Mouse (Mus musculus) ES-E14 (cell line): ENCODE measurements around the gene Acp2. TPM values are rescaled to one million over a fixed set of nuclear protein-coding genes. Genes with fewer than 3 reads are reported as not detected.

ENCODE experiments used
- DNase-seq: peaks from one replicate; pipeline ENCODE4 v3.0.0-alpha.2; 2013; ENCODE audit warnings: low read depth, low spot score
- H3K27ac ChIP-seq: 2 replicates; pipeline ENCODE4 v1.5.1; 2012; ENCODE audit warnings: low read depth, mild to moderate bottlenecking, low read length, moderate library complexity, mixed read lengths; ENCODE audit not compliant: poor library complexity, insufficient read depth, severe bottlenecking
- H3K36me3 ChIP-seq: 2 replicates; pipeline ENCODE4 v1.6.1; 2012; ENCODE audit warnings: mild to moderate bottlenecking, low read length, moderate library complexity, mixed read lengths; ENCODE audit not compliant: control insufficient read depth, poor library complexity, insufficient read depth, severe bottlenecking
- H3K4me1 ChIP-seq, 2 experiments: fragments of 150-350 bp in 1 of 2; sonication (generic) in 1 of 2; 2 replicates each; pipeline ENCODE4 v1.6.1; 2012; ENCODE audit warnings: low read length in 2 of 2, mild to moderate bottlenecking in 1 of 2, mixed read lengths in 1 of 2; ENCODE audit not compliant: control insufficient read depth in 2 of 2, insufficient read depth in 2 of 2, poor library complexity in 1 of 2
- H3K4me3 ChIP-seq, 2 experiments: fragments of 150-350 bp in 1 of 2; sonication (generic) in 1 of 2; 2 replicates each; pipeline ENCODE4 v1.5.1; 2012; ENCODE audit warnings: low read length in 2 of 2, low read depth in 1 of 2, mild to moderate bottlenecking in 1 of 2, mixed read lengths in 1 of 2; ENCODE audit not compliant: insufficient read depth in 1 of 2, poor library complexity in 1 of 2, severe bottlenecking in 1 of 2
- H3K9ac ChIP-seq: 2 replicates; pipeline ENCODE4 v1.6.1; 2012; ENCODE audit warnings: low read depth, mild to moderate bottlenecking, low read length, mixed read lengths; ENCODE audit not compliant: poor library complexity, insufficient read depth, severe bottlenecking
- H3K9me3 ChIP-seq: fragments of 150-350 bp; sonication (generic); 2 replicates; pipeline ENCODE4 v1.6.1; 2012; ENCODE audit warnings: low read depth, mild to moderate bottlenecking, low read length; ENCODE audit not compliant: control insufficient read depth, insufficient read depth
- CHD2 ChIP-seq: IDR thresholded peaks from 2 replicates; pipeline ENCODE4 v1.6.1; 2014; ENCODE audit warnings: mild to moderate bottlenecking, low read depth, low read length, inconsistent platforms
- MAFK ChIP-seq: IDR thresholded peaks from 2 replicates; pipeline ENCODE4 v1.6.1; 2014; ENCODE audit warnings: mild to moderate bottlenecking, low read depth, low read length, inconsistent platforms; ENCODE audit not compliant: insufficient read depth
- ZC3H11A ChIP-seq: IDR thresholded peaks from 2 replicates; pipeline ENCODE4 v1.6.1; 2012; ENCODE audit warnings: low read depth, mild to moderate bottlenecking, inconsistent platforms, low read length, borderline replicate concordance
- ZNF384 ChIP-seq: IDR thresholded peaks from 2 replicates; pipeline ENCODE4 v1.6.1; 2012; ENCODE audit warnings: low read depth, low read length, inconsistent platforms
- in situ Hi-C, 2 experiments: fragments of 600-800 bp; cut with MboI; formaldehyde crosslinking; loops; one replicate each; pipeline ENCODE4 v1.15.1; 2025; ENCODE audit warnings: low sequenced_read_pairs in 2 of 2, inconsistent platforms in 1 of 2; ENCODE audit not compliant: unreplicated experiment in 2 of 2
- total RNA-seq: library from RNA; depleted of rRNA; stranded (reverse); fragments of 300-350 nt; gene quantifications from 2 replicates; pipeline ENCODE4 v1.2.3, GENCODE M21; 2012; rRNA removed

The Acp2 gene
- total RNA-seq, 1 experiment, result 12.9 TPM

DNA sequence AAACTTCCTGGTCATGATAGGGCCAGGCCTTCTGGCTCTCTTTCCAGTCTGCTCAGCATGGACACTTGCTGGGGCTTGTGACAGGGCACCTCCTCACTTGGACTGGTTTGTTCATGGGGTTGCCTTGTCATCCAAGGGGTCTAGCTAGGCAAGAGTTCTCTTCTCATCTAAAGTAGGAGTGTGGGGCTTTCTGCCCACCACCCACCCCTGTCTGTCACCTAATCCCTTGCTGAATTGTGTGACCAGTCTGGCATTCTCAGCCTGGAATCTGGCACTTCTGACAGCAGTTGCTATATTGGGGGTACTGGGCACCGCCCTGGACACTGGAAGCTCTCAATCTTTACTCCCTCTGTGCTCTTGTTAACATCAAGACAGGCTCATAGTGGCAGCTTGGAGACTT, 56.8 kb downstream of the Acp2 start:
- H3K9me3 ChIP-seq, result no peaks in the 10 kb centered on the region
- no peak overlapping the region for H3K27ac ChIP-seq
- H3K9ac ChIP-seq, result no peak overlapping the region
- TF ChIP-seq ZC3H11A (no peak), MAFK (no peak), ZNF384 (no peak), CHD2 (no peak)
- H3K4me1 ChIP-seq, result peaks cover 0 to 13% of the 10 kb centered on the region in 2 experiments; a peak in 2 of 4 replicates
- no peaks in the 10 kb centered on the region; the same call in 1 of the 2 replicates for H3K36me3 ChIP-seq
- no peak overlapping the region for H3K4me3 ChIP-seq
- DNase-seq, result no peak
- in situ Hi-C loops, result no loop called here

Other genes with a start within 250 kb of the Acp2 start
- 1.1 and 2.4 TPM in 2 replicates for gene Rapsn, start 167.3 kb upstream of the Acp2 start, total RNA-seq
- 226 and 262 TPM in 2 replicates for gene Psmc3, start 148.9 kb upstream of the Acp2 start, total RNA-seq
- 18.3 and 20.1 TPM in 2 replicates for gene Slc39a13, start 132.5 kb upstream of the Acp2 start, total RNA-seq
- gene Spi1, start 120.5 kb upstream of the Acp2 start, total RNA-seq, result 0.31 and 0.32 TPM in 2 replicates
- 0.62 and 0.90 TPM in 2 replicates for gene Mybpc3, start 84.7 kb upstream of the Acp2 start, total RNA-seq
- 6.7 and 7.8 TPM in 2 replicates for gene Madd, start 19.0 kb upstream of the Acp2 start, total RNA-seq
- gene Nr1h3, start 51 bp upstream of the Acp2 start, total RNA-seq, result 0.90 and 1.4 TPM in 2 replicates
- gene Ddb2, start 34.1 kb downstream of the Acp2 start, total RNA-seq, result 10.4 and 11.0 TPM in 2 replicates
- gene Pacsin3, start 53.1 kb downstream of the Acp2 start, total RNA-seq, result 11.1 and 18.4 TPM in 2 replicates
- gene Arfgap2, start 62.1 kb downstream of the Acp2 start, total RNA-seq, result 40.7 and 46.8 TPM in 2 replicates
- 10.3 and 12.4 TPM in 2 replicates for gene 1110051M20Rik, start 241.8 kb downstream of the Acp2 start, total RNA-seq